Mouse (Mus musculus) thymus, adult 2 months (tissue): ENCODE data around the gene Ccnjl. TPM values are rescaled to one million over a fixed set of nuclear protein-coding genes. Genes with fewer than 3 reads are reported as not detected.

ENCODE experiments used
- DNase-seq: peaks from one replicate; pipeline ENCODE4 v3.0.0; 2021
- H3K27ac ChIP-seq: fragments of 200-500 bp; 2 replicates; pipeline ENCODE4 v1.5.1; 2012; ENCODE audit warnings: low read length, control low read depth; ENCODE audit not compliant: control insufficient read depth, insufficient read depth
- H3K27me3 ChIP-seq: fragments of 200-500 bp; 2 replicates; pipeline ENCODE4 v1.6.1; 2012; ENCODE audit warnings: mild to moderate bottlenecking, low read length, moderate library complexity, mixed read lengths; ENCODE audit not compliant: control insufficient read depth, insufficient read depth
- H3K36me3 ChIP-seq: fragments of 200-500 bp; 2 replicates; pipeline ENCODE4 v1.6.1; 2012; ENCODE audit warnings: mild to moderate bottlenecking, low read length, moderate library complexity; ENCODE audit not compliant: control insufficient read depth, insufficient read depth
- H3K4me1 ChIP-seq: fragments of 200-500 bp; replicated peaks from 2 replicates; pipeline ENCODE4 v1.6.1; 2012; ENCODE audit warnings: low read length; ENCODE audit not compliant: control insufficient read depth, insufficient read depth
- H3K4me3 ChIP-seq: fragments of 200-500 bp; 2 replicates; pipeline ENCODE4 v1.5.1; 2012; ENCODE audit warnings: mild to moderate bottlenecking, low read length, control low read depth, moderate library complexity; ENCODE audit not compliant: control insufficient read depth, insufficient read depth
- CTCF ChIP-seq: fragments of 200-500 bp; IDR thresholded peaks from 2 replicates; pipeline ENCODE4 v1.5.1; 2012; ENCODE audit warnings: mild to moderate bottlenecking, control low read depth, low read length, moderate library complexity, borderline replicate concordance; ENCODE audit not compliant: control insufficient read depth, poor library complexity, insufficient read depth; ENCODE audit errors: extremely low read depth
- POLR2A ChIP-seq: fragments of 200-500 bp; IDR thresholded peaks from 2 replicates; pipeline ENCODE4 v1.6.1; 2012; ENCODE audit warnings: mild to moderate bottlenecking, low read length, control low read depth, moderate library complexity; ENCODE audit not compliant: control insufficient read depth, poor library complexity, insufficient read depth; ENCODE audit errors: extremely low read depth
- WGBS: fragments of 180-500 bp; shearing (Covaris S2); methylation state at CpG from one replicate; pipeline ENCODE4 v1.1.7; 2018; 5-methylcytosine and 5-hydroxymethylcytosine counted together
- polyA plus RNA-seq: library from polyadenylated mRNA; depleted of rRNA; stranded (reverse); fragments of >200 nt; gene quantifications from 2 replicates; pipeline ENCODE4 v1.2.3, GENCODE M21; 2012

Gene Ccnjl
- polyA plus RNA-seq, 1 experiment: 9.4 TPM

GRCm38 (mm10) chr11:43505188-43505587 is 23.4 kb upstream of the Ccnjl start:
- DNase-seq: no peak
- Histone ChIP-seq H3K27ac (no peak overlapping the region), H3K4me3 (no peak overlapping the region), H3K27me3 (no peaks in the 10 kb centered on the region), H3K4me1 (no peaks in the 10 kb centered on the region), H3K36me3 (no peaks in the 10 kb centered on the region)
- TF ChIP-seq POLR2A: no peak
- no peak for TF ChIP-seq CTCF
- WGBS: 97% methylated on average over 7 of the region's 7 CpGs

GRCm38 (mm10) chr11:43507976-43508375 is 20.6 kb upstream of the Ccnjl start:
- TF ChIP-seq POLR2A: no peak
- Histone ChIP-seq H3K4me1 (no peaks in the 10 kb centered on the region), H3K27ac (no peak overlapping the region), H3K36me3 (no peaks in the 10 kb centered on the region), H3K4me3 (no peak overlapping the region), H3K27me3 (no peaks in the 10 kb centered on the region)
- DNase-seq: no peak
- WGBS: 91% methylated on average over 6 of the region's 6 CpGs

- H3K4me1 ChIP-seq: no peaks in the 10 kb centered on the region
- H3K4me3 ChIP-seq: no peak overlapping the region
- WGBS: 91% methylated on average over 5 of the region's 5 CpGs
- no peak overlapping the region for H3K27ac ChIP-seq
- DNase-seq: no peak
- no peaks in the 10 kb centered on the region for H3K36me3 ChIP-seq
- no peaks in the 10 kb centered on the region for H3K27me3 ChIP-seq
- TF ChIP-seq CTCF: no peak
- TF ChIP-seq POLR2A: no peak
These were observed 18.7 kb upstream of the Ccnjl start for GRCm38 (mm10) chr11:43509878-43510277.

DNA sequence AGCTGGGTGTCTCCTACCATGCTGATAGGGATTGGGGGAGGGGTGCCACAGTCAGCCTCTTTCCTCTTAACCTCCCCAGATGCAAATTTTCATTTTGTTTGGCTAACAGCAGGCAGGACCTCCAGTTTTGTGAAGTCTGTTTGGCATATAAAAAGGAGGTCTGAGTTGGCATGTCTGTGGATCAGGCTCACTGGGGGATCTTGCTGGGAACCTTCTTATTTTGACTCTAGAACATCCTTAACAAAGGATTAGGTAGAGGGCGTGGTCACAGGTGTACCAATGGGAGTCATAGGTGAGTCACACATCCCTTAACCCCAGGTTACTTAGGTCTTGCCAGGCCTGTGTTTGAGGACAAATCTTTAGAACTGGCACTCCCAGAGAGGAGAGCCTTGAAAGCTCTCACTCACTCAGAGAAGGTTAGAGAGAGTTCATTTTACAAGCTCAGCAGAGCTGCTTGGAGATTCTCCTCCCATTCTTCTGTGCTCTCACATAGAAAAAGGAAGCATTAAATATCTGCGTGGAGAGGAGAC is 15.9 kb upstream of the Ccnjl start:
- Histone ChIP-seq H3K27me3 (no peaks in the 10 kb centered on the region), H3K4me1 (no peaks in the 10 kb centered on the region), H3K27ac (no peak overlapping the region), H3K36me3 (no peaks in the 10 kb centered on the region), H3K4me3 (no peak overlapping the region)
- no peak for TF ChIP-seq CTCF
- TF ChIP-seq POLR2A: no peak
- 78% methylated on average over 2 of the region's 2 CpGs for WGBS
- no peak for DNase-seq

- WGBS: 72% methylated on average over 8 of the region's 8 CpGs
These were observed 12.1 kb upstream of the Ccnjl start for GRCm38 (mm10) chr11:43516344-43517021.

GRCm38 (mm10) chr11:43517641-43518040 is 10.9 kb upstream of the Ccnjl start:
- 94% methylated on average over 11 of the region's 11 CpGs for WGBS
- Histone ChIP-seq H3K4me1 (no peaks in the 10 kb centered on the region), H3K27ac (no peak overlapping the region), H3K36me3 (no peaks in the 10 kb centered on the region), H3K4me3 (no peak overlapping the region), H3K27me3 (no peaks in the 10 kb centered on the region)
- no peak for DNase-seq
- no peak for TF ChIP-seq CTCF
- TF ChIP-seq POLR2A: no peak

More at GRCm38 (mm10) chr11:43516344-43517021, 12.1 kb upstream of the Ccnjl start:
- no peaks in the 10 kb centered on the region for H3K4me1 ChIP-seq
- H3K27ac ChIP-seq: no peak overlapping the region
- no peaks in the 10 kb centered on the region for H3K36me3 ChIP-seq
- H3K27me3 ChIP-seq: no peaks in the 10 kb centered on the region
- TF ChIP-seq CTCF: peak; percentile 59; the same call in 1 of the 2 replicates
- TF ChIP-seq POLR2A: no peak
- no peak overlapping the region for H3K4me3 ChIP-seq
- peak; percentile 42 for DNase-seq

DNA sequence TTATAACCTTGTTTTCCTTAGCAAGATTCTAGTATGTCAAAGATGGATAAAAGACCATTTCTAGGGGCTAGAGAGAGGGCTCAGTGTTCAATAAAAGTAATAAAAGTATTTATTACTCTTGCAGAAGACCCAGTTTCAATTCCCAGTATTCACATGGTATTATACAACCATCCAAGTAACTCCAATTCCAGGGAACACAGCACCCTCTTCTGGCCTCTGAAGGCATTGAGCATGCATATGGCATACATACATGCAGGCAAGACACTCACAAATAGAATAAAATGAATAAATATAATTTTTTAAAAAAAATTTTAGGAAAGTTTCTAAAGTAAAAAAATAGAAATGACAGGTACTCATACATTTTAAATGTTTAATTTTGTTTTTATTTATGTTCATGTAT is 10.5 kb upstream of the Ccnjl start:
- Histone ChIP-seq H3K27ac (no peak overlapping the region), H3K4me3 (no peak overlapping the region), H3K27me3 (no peaks in the 10 kb centered on the region), H3K36me3 (no peaks in the 10 kb centered on the region), H3K4me1 (no peaks in the 10 kb centered on the region)
- DNase-seq: no peak
- TF ChIP-seq CTCF: no peak
- TF ChIP-seq POLR2A: no peak

- DNase-seq: no peak
- H3K27me3 ChIP-seq: no peaks in the 10 kb centered on the region
- no peak overlapping the region for H3K27ac ChIP-seq
- no peak overlapping the region for H3K4me3 ChIP-seq
- H3K4me1 ChIP-seq: no peaks in the 10 kb centered on the region
- TF ChIP-seq POLR2A (no peak), CTCF (no peak)
- H3K36me3 ChIP-seq: no peaks in the 10 kb centered on the region
These were observed 9.8 kb upstream of the Ccnjl start for GRCm38 (mm10) chr11:43518821-43519220.
